Mouse (Mus musculus) colon, adult 2 months (tissue): ENCODE results near the gene Arfgef2. TPM values are rescaled to one million over a fixed set of nuclear protein-coding genes. Genes with fewer than 3 reads are reported as not detected.

ENCODE experiments used
- polyA plus RNA-seq: library from polyadenylated mRNA; depleted of rRNA; stranded (reverse); fragments of >200 nt; gene quantifications from 2 replicates; pipeline ENCODE4 v1.2.3, GENCODE M21; 2012; rRNA removed

Gene Arfgef2
- polyA plus RNA-seq = 16.2 and 16.3 TPM in 2 replicates

GRCm38 (mm10) chr2:166805250-166806172 lies at the start of gene Arfgef2:
TSS of gene Arfgef2 (plus strand) at chr2:166805588.

DNA sequence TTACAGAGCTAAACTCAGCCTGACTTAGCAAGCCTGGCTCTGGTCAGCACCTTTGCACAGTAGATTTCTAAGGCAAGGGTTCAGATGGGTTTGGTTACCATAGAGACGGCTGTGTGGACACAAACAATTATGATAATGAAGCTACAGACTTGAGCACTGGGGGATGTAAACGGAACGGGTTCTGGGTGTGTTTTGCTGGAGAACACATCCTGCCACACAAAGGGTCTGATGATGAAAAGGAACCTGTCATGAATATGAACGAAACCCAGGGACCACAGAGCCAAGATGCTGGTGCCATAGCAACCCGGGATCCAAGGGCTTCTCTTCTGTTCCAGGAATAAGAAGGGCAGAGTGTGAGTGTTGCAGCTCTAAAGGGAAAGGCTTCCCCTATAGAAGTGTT lies 13.0 kb upstream of the Arfgef2 start, which contains the start of gene Trp53rkb:
Trp53rkb (plus strand) TSS at position 177 of the 400 bp plus-strand sequence.

DNA sequence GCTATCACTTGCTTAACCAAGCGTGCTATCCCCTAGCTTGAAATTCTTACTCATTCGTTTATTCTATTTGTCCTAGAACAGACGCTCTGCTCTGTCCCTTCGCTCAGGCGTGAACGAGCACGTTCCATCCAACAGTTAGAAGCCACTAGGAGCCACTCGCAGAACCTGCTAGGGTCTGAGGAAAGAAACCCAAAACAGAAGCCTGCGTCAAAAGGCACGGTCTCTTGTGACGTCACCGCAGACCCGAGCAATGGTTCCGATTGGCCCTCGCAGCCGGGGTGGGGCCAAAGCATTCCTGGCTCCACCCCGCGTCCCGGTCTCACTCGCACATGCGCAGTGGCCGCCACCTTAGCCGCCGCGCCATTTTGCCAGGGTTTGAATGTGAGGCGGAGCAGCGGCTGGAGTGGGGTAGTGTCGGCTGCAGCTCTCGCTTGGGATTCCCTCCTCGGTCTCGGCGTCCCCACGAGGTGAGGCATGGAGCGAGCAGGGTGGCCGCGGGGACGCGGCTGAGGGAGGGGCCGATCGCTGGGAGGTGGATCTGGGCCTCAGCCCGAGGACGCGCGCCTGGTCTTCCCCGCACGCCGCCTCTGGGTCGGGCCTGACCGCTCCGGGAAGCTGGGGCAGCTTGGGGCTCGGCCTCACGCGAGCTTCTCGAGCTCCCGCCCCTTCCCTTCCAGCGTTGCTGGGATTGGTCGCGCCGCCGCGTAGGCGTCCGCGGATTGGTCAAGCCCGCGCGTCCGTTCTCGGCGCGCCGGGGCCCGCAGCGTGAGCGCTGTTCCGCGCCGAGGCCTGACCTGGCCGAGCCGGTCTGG lies 100.5 kb downstream of the Arfgef2 start, which contains the start of gene Cse1l:
Cse1l (plus strand) TSS at position 330 of the 812 bp plus-strand sequence.

Other genes with a start within 250 kb of the Arfgef2 start
- gene Prex1, start 91.8 kb upstream of the Arfgef2 start, polyA plus RNA-seq = 22.8 and 24.8 TPM in 2 replicates
- 3.5 and 4.5 TPM in 2 replicates for gene Trp53rkb, start 13.1 kb upstream of the Arfgef2 start, polyA plus RNA-seq
- gene Cse1l, start 100.5 kb downstream of the Arfgef2 start, polyA plus RNA-seq = 5.2 and 7.2 TPM in 2 replicates
- 13.8 and 14.8 TPM in 2 replicates for gene Stau1, start 190.7 kb downstream of the Arfgef2 start, polyA plus RNA-seq
- 17.6 and 20.6 TPM in 2 replicates for gene Ddx27, start 209.6 kb downstream of the Arfgef2 start, polyA plus RNA-seq